Mouse (Mus musculus) testis, postnatal 14 days (tissue): ENCODE results near the gene Kmt5c.

Source experiments
- DNase-seq: peaks from one replicate; pipeline ENCODE4 v3.0.0; 2021; ENCODE audit warnings: low spot score

Kmt5c gene

DNA sequence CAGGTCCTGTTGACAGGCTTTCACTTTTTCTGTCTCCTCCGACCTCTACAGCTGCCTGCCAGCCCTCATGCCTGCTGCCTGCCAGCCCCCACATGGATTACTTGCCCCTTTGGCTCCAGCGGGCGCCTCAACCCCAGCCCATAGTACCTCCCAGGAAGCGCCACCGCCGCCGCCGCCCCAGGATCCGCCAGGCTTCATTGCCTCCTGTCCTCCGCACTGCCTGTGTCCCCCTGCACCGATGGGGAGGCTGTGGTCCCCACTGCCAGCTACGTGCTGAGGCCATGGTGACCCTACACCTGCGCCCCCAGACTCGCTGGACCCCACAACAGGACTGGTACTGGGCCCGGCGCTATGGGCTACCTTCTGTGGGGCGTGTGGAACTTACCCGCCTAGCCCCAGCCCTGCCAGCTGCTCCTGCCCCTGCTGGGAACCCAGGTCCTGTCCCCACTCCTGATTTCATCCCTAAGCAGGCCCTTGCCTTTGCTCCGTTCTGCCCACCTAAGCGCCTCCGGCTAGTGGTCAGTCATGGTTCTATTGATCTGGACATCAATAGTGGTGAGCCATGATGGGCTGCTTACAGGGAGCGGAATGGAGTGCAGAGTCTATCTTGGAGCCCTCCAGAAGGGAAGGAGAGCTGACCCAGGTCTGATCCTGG lies 6.5 kb downstream of the Kmt5c start:
- no peak for DNase-seq

GRCm38 (mm10) chr7:4747156-4747899 lies 7.4 kb downstream of the Kmt5c start:
- DNase-seq, result no peak

GRCm38 (mm10) chr7:4748321-4748720 lies 8.4 kb downstream of the Kmt5c start:
- DNase-seq, result no peak

GRCm38 (mm10) chr7:4749169-4749568 lies 9.3 kb downstream of the Kmt5c start:
- DNase-seq, result no peak

DNA sequence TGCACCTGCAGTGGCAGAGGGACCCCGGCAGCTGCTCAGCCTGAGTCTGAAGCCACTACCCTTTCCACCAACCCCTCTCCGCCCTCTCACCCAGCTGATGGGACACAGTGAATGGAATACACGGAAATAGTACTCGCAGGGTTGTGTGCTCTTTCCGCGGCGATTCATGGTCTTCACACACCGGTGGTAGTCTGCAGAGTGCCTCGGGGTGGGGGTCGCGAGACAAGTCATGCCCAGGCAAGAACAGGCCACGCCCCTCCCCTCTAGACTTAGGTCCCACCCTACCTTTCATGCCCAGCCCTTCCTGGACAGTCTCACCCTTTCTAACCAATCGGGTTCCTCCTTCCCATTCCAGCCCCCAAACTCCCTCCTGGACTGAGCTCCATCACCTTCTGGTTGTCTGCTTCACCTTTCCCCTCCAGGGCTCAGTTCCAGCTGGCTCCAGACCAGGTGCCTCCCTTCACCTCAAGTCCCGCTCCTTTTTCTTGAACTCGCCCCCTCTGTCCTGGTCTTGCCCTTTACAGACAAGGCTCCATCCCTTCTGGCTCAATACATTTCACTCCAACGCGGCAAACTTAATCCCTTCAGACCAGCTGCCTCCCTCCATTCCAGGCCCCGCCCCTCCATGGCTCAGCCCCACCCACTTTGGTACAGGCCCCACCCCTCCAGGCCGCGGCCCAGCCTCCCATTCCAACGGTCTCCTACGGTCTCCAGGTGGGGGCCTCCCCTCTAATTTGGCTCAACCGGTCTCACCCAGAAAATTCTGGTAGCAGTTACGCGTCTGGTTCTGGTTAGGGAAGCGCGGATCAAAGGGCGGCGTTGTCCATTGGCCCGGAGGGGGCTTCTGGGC lies 12.3 kb downstream of the Kmt5c start:
- peak; percentile 80 for DNase-seq

DNA sequence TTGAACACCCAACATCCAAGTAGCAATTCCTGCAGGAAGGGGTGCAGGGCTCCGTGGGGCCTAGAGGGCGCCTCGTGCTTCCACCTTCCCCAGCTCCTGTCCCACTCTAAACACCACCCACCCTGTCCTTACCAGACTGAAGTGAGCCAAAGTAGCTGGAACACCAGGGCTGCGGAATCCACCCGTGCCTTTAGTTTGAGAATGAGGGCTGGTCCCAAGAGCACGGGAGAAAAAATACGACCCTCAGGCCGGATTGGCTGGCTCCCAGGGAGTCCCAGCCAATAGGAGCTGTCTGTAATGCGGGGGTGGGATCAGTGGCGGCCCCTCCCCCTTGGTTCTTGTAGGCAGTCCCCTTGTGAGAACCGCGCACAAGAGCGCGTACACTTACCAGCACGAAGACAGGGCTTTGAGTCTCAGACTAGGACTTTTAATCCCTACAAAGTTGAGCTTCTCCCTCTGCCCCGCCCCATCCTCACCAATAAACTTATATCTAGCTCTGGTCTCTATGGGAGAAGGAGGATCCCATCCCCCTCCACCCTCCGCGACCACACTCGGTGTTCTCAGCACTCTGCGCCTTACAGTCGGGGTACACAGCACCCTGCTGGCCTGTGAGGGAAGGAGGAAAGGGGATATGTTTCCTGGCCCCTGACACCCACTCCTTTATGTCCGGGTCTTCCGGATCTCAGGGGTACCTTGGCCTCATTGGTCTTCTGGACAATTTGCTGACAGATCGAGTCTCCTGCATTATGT lies 13.1 kb downstream of the Kmt5c start, which contains the start of gene Cox6b2:
Gene Cox6b2 (minus strand): TSS at position 274 of the 750 bp plus-strand sequence.
- peak; percentile 92 for DNase-seq

GRCm38 (mm10) chr7:4759670-4760069 lies 19.8 kb downstream of the Kmt5c start:
- DNase-seq, result no peak

DNA sequence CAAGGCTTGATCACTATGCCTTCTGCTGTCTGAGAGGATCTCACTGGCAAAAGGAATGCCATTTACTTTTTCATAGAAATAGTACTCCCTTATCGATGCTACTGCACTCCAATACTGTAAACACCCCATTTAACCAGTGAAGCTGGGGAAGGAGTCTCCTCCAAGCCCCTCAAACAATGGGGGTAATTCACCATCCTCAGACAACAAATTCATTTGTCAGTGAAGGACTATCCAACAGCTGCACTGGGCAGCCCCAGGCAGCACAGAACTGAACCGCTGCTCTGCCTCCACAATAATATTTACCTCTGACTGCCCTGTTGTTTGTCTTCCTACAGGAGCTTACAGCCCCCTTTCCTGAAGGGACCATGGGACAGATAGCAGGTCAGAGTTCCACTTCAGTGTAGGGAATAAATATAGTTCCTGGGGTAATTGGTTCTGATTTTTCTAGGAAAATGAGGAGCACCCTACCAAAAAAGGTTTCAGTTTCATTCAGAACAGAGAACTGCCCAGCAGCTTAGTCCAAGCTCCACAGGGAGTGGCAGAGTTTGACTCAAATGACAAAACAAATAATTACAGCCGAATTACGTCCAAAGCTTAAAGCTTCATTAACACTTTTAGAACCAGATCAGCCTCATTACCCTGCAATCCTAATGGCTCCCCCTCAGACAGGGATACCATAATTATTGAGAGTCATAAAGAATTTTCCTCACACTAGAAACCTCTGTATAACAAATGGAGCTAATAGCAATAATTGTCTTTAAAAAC lies 25.2 kb downstream of the Kmt5c start:
- DNase-seq, result no peak

- no peak for DNase-seq
Measured at GRCm38 (mm10) chr7:4771202-4771601, 31.3 kb downstream of the Kmt5c start, which contains the start of gene Fam71e2. Fam71e2 (minus strand) TSS chr7:4771302.

GRCm38 (mm10) chr7:4776131-4776530 lies 36.2 kb downstream of the Kmt5c start:
- no peak for DNase-seq

DNA sequence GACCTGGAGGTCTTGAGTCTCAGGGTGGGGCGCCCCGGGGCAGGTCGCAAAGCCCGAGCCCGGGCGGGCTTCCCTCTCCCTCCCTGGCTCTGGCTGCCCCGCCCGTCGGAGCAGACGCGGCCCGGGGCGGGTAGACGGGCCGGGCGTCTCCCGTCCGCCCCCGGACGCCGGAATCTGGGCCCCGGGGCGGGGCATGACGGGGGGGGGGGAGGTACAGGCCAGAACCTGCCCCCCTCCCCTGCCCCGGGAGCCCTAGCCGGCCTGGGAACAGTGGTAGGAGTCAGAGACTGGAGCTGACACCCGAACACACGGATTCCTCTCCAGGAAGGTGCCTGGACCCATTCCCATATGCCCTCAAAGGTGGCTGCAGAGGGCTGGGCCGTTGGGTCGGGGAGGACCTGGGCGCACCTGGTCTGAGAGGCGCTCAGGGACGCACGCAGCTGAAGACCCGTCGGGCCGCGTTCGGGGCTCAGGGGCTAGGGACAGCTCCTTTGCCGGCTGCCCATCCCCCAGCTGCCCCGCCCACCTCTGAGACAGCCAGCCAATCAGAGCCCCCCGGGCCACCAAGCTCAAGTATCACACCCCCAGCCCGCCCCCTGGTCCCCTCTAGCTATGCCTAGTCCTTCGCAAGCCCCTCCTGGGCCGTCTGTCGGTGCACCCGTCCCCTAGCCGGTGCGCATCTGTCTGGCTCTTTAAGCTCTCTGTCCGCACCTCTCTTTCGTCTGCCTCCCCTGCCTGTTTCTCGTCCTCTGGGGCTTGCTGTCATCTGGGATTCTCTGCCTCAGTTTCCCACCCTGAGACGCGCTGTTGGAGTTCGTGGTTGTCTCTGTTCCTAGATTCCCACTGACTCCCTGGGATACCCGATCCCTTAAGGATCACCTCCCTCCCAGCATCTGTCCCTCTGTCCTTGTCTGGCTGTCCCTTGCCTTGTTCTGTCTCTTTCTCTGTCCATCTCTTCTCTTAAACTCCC lies 37.2 kb downstream of the Kmt5c start:
- peak; percentile 70 for DNase-seq

DNA sequence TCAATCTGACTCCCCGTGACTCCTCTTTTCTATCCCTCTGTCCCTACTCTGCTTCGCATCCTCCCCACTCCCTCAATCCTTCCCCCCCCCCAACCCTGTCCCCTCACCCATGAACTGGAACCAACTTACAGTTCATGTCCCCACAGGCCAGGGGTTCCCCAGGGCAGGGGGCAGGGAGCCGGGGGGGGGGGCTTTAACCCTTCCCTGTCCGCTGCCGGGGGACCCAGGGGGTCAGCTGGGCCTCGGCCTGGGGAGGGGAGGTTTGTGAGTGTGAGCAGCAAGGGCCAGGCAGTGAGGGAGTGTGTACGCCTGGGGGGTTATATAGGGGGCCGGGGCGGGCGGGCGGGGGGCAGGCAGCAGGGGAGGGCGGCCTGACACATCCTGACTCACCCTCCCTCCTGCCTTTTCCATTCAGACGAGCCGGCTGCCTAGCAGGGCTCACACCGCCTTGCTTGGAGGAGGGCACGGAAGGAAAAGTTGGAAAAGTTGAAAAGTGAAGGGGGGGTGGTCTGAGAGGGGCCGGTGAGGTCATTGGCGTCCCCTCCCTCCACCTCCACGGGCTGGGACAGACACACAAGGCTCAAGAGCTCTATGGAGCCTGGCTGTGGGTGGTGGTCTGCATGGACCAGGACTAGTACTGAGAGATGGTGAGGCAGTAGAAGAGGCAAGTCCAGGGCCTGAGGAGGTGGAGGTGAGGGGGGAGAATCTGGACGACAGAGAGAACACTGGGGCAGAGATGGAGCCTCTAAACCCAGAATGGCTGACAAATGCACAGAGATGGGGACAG lies 38.1 kb downstream of the Kmt5c start:
- no peak for DNase-seq

- DNase-seq, result no peak
Measured at GRCm38 (mm10) chr7:4779921-4780320, 40.0 kb downstream of the Kmt5c start.

- no peak for DNase-seq
Measured at GRCm38 (mm10) chr7:4782130-4782529, 42.2 kb downstream of the Kmt5c start.

GRCm38 (mm10) chr7:4782759-4783158 lies 42.8 kb downstream of the Kmt5c start, which contains the start of the genes Il11 and Tmem190:
Il11 (minus strand) TSS chr7:4782859.
Tmem190 (plus strand) TSS chr7:4782937.
- DNase-seq, result no peak

DNA sequence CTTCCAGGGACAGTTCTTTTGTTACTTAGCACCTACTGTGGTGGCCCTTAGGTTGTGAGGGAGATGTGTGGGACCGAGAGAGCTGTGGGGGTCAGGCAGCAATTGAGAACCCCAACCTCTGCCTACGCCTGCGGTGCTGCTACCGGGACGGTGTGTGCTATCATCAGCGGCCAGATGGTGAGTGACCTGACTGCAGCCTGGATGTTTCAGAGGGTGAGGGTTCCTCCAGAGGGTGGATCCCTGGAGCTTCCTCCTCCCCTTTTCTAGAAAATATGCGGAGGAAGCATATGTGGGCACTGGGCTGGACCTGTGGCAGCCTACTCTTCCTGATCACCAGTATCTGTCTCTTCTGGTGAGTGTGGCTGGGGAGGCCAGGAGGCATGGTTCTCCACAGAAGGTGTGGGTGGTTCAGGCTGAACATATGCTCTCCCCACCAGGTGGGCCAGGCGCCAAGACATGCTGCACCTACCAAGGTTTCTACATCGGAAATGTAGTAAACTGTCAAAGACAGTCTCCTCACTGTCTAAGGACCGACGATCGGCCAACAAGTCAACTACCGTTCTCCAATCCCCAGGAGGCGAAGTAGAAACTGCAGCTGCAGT lies 43.9 kb downstream of the Kmt5c start:
- no peak for DNase-seq

- DNase-seq, result peak; percentile 65
Measured at GRCm38 (mm10) chr7:4788499-4789435, 48.9 kb downstream of the Kmt5c start.
